Mouse (Mus musculus) neural tube, embryonic 14.5 days (tissue): Measurements from ENCODE around the gene Top3a. TPM values are rescaled to one million over a fixed set of nuclear protein-coding genes. Genes with fewer than 3 reads are reported as not detected.

Experiments
- ATAC-seq: fragments of 200-750 bp; cut with Nextera tagmentation; 2 replicates; pipeline ENCODE4 v1.8.0; 2017; ENCODE audit warnings: low read depth, mild to moderate bottlenecking, moderate TSS enrichment, moderate library complexity
- H3K27ac ChIP-seq: fragments of 300-500 bp; sonication (generic); 2 replicates; pipeline ENCODE4 v1.5.1; 2014; ENCODE audit warnings: low read depth, mild to moderate bottlenecking, control low read depth, low read length, moderate library complexity, mixed read lengths
- H3K27me3 ChIP-seq: fragments of 300-500 bp; sonication (generic); 2 replicates; pipeline ENCODE4 v1.6.1; 2014; ENCODE audit warnings: low read length; ENCODE audit not compliant: control insufficient read depth, insufficient read depth
- H3K36me3 ChIP-seq: fragments of 300-500 bp; sonication (generic); 2 replicates; pipeline ENCODE4 v1.6.1; 2014; ENCODE audit warnings: low read length, mixed read lengths; ENCODE audit not compliant: control insufficient read depth, insufficient read depth
- H3K4me1 ChIP-seq: fragments of 300-500 bp; sonication (generic); 2 replicates; pipeline ENCODE4 v1.6.1; 2014; ENCODE audit warnings: low read length; ENCODE audit not compliant: control insufficient read depth, insufficient read depth
- H3K4me2 ChIP-seq: fragments of 300-500 bp; sonication (generic); 2 replicates; pipeline ENCODE4 v1.6.1; 2014; ENCODE audit warnings: mild to moderate bottlenecking, low read depth, low read length, control low read depth
- H3K4me3 ChIP-seq: fragments of 300-500 bp; sonication (generic); 2 replicates; pipeline ENCODE4 v1.5.1; 2014; ENCODE audit warnings: low read depth, low read length, control low read depth, mixed read lengths
- H3K9ac ChIP-seq: fragments of 300-500 bp; sonication (generic); replicated peaks from 2 replicates; pipeline ENCODE4 v1.6.1; 2014; ENCODE audit warnings: low read depth, mild to moderate bottlenecking, control low read depth, low read length, mixed read lengths
- H3K9me3 ChIP-seq: fragments of 300-500 bp; sonication (generic); 2 replicates; pipeline ENCODE4 v1.6.1; 2016; ENCODE audit warnings: low read length; ENCODE audit not compliant: control insufficient read depth
- WGBS: fragments of 180-500 bp; shearing (Covaris S2); extraction: QIAGEN DNeasy Blood & Tissue Kit; methylation state at CpG from one replicate; pipeline ENCODE4 v1.1.7; 2014; 5-methylcytosine and 5-hydroxymethylcytosine counted together
- polyA plus RNA-seq: library from polyadenylated mRNA; unstranded; fragments of >200 nt; fragmentation: Nextera tagmentation; extraction: Ambion mirVana; gene quantifications from 2 replicates; pipeline ENCODE4 v1.2.1, GENCODE M21; 2014

Gene Top3a
- polyA plus RNA-seq, 1 experiment from 2014 or later: 6.5 TPM

DNA sequence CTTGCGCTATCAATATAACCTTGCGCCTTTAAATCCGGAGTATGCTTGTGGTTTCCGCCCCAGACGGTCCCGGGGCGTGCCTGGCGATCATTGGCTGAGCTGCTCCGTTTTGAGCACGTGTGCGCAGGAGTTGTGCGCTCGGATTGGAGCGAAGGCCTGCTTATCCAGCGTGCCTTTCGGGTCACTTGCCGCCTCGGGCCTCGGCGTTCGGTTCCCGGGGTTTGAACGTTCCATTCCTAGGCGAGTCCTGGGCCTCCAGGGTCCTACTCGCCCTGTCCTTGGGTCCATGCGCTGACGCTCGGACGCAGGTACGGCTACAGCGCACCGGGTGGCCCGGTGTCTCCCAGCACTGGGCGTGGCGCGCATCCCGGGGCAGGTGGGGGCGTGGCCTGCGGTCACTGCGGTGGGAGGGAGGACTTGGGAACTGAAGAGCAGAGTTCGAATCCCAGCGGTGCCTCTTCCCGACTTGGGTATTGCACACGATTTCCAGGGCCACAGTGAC, 48.9 kb downstream of the Top3a start, which contains the start of gene Mief2:
TSS of gene Mief2 (plus strand) at position 139 of the 502 bp plus-strand sequence.
- H3K4me1 ChIP-seq: peaks cover 13% of the 10 kb centered on the region
- peak; percentile 95 for ATAC-seq
- H3K9me3 ChIP-seq: no peaks in the 10 kb centered on the region
- peak within 1 kb of the TSS; percentile 87 for H3K9ac ChIP-seq
- H3K27ac ChIP-seq: peak within 1 kb of the TSS; percentile 81
- WGBS: under 1% methylated on average over 44 of the region's 44 CpGs
- peaks cover 33% of the 10 kb centered on the region for H3K36me3 ChIP-seq
- peak within 1 kb of the TSS; percentile 95 for H3K4me3 ChIP-seq
- H3K4me2 ChIP-seq: peak within 1 kb of the TSS; percentile 52
- H3K27me3 ChIP-seq: no peaks in the 10 kb centered on the region

- Histone ChIP-seq H3K4me1 (peaks cover 13% of the 10 kb centered on the region), H3K27me3 (no peaks in the 10 kb centered on the region), H3K9ac (peak overlapping the region; percentile 87), H3K4me2 (peak overlapping the region; percentile 52), H3K36me3 (peaks cover 34% of the 10 kb centered on the region), H3K27ac (peak overlapping the region; percentile 71), H3K4me3 (peak overlapping the region; percentile 95), H3K9me3 (no peaks in the 10 kb centered on the region)
- ATAC-seq: peak; percentile 13
- WGBS: 6% methylated on average over 12 of the region's 12 CpGs
Observed at GRCm38 (mm10) chr11:60727392-60728140, 49.6 kb downstream of the Top3a start.

DNA sequence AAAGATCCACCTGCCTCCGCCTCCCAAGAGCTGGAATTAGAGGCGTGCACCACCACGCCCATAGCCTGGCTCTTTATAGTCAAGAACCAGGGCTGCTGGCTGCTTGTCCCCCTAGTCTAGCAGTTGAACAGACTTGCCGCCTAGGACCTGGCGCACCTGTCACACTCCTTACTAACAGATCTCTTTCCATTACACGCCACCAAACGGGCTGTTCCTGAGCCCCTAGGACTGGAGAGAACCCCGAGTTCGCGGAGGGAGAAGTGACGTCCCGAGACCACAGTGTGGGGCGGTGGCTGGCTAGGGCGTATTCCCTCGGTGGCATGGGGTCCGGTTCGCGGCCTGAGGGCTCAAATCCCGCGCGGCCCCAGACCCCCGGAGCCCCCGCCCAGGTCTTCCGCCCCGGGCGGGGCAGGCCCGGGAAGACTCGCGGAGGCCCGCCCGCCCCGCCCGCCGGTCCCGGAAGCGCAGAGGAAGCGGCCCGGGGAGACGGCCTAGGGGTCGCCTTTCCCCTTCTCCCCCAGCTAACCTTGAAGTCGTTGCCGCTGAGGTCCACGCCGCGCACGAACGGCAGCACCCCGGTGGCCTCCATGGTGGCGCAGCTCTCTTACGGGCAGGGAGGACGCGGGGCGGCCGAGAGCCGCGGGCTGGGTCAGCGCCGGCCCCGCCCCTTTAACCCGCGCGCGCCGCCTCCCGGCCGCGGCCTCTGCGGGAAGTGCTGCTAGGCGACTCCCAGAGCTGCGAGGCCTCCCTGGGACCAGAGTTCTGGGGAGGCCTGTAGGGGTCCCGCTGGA, 50.4 kb downstream of the Top3a start, which contains the start of gene Flii:
TSS of gene Flii (minus strand) at position 663 of the 791 bp plus-strand sequence.
- Histone ChIP-seq H3K4me3 (peak within 1 kb of the TSS; percentile 95), H3K27me3 (no peaks in the 10 kb centered on the region), H3K36me3 (peaks cover 38% of the 10 kb centered on the region), H3K4me1 (peaks cover 13% of the 10 kb centered on the region), H3K9me3 (no peaks in the 10 kb centered on the region), H3K27ac (peak within 1 kb of the TSS; percentile 71), H3K4me2 (peak within 1 kb of the TSS; percentile 52), H3K9ac (peak within 1 kb of the TSS; percentile 87)
- under 1% methylated on average over 58 of the region's 71 CpGs for WGBS
- peak; percentile 71 for ATAC-seq

DNA sequence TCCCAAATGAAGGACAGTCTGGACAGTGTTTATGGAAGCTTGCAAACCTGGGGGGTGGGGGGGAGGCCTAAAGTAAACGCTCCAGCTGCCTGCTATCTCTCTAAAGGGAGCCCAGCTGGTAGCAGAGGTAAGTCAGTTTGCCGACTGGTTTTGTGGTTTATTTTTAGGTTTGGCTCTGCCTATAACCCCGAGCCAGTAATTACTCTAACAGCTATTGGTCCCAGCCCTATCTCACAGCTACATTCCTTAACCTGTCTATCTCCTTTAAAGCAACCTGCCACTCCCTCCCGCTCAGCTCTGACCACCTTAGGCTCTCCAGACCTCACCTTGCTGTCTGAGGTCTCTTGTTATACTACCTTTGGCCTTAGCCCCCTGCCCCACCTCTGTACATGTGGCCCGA, 57.9 kb downstream of the Top3a start:
- Histone ChIP-seq H3K9me3 (no peaks in the 10 kb centered on the region), H3K36me3 (peaks cover 84% of the 10 kb centered on the region), H3K27ac (no peak overlapping the region), H3K4me3 (no peak overlapping the region), H3K9ac (no peak overlapping the region), H3K4me2 (no peak overlapping the region), H3K27me3 (no peaks in the 10 kb centered on the region), H3K4me1 (no peaks in the 10 kb centered on the region)
- no peak for ATAC-seq
- 89% methylated on average over 5 of the region's 5 CpGs for WGBS

GRCm38 (mm10) chr11:60715833-60716232, 61.3 kb downstream of the Top3a start:
- 87% methylated on average over 5 of the region's 5 CpGs for WGBS
- H3K27me3 ChIP-seq: no peaks in the 10 kb centered on the region
- H3K27ac ChIP-seq: no peak overlapping the region
- no peaks in the 10 kb centered on the region for H3K4me1 ChIP-seq
- no peaks in the 10 kb centered on the region for H3K9me3 ChIP-seq
- no peak overlapping the region for H3K9ac ChIP-seq
- no peak overlapping the region for H3K4me2 ChIP-seq
- no peak overlapping the region for H3K4me3 ChIP-seq
- ATAC-seq: no peak
- H3K36me3 ChIP-seq: peaks cover 90% of the 10 kb centered on the region

DNA sequence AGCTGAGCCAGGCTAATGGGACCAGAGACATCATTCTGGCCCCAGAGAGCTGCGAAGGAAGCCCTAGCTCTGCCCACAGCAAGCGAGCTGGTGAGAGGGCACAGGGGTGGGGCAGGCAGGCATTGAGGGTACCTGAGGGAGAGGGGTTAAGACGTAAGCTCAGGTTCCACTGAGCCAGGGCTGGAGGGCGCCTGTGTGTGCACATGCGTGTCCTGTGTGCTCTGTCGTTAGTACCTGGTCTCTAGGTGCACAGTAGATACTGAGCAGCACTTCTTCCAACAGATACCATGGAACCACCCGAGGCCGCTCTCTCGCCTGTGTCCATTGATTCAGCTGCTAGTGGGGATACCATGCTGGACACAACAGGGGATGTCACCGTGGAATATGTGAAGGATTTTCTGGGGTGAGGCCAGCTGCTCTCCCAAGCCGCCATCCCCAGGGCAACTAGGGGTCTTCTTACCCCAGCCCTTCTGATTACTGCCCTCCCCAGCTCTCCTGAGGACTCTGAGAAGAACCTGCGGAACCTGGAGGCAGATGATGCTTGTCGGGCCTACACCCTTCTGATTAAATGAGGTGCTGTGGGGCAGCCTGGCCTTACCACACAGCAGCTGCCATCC, 64.4 kb downstream of the Top3a start:
- Histone ChIP-seq H3K4me3 (no peak overlapping the region), H3K27me3 (no peaks in the 10 kb centered on the region), H3K9ac (no peak overlapping the region), H3K27ac (no peak overlapping the region), H3K36me3 (peaks cover 95% of the 10 kb centered on the region), H3K4me1 (no peaks in the 10 kb centered on the region), H3K4me2 (no peak overlapping the region), H3K9me3 (no peaks in the 10 kb centered on the region)
- 92% methylated on average over 13 of the region's 13 CpGs for WGBS
- no peak for ATAC-seq

- Histone ChIP-seq H3K27ac (no peak overlapping the region), H3K9ac (no peak overlapping the region), H3K4me2 (no peak overlapping the region), H3K36me3 (peaks cover 96% of the 10 kb centered on the region), H3K4me3 (no peak overlapping the region), H3K27me3 (no peaks in the 10 kb centered on the region), H3K9me3 (no peaks in the 10 kb centered on the region), H3K4me1 (no peaks in the 10 kb centered on the region)
- no peak for ATAC-seq
- WGBS: 97% methylated on average over 18 of the region's 18 CpGs
Observed at GRCm38 (mm10) chr11:60712040-60712439, 65.1 kb downstream of the Top3a start.

DNA sequence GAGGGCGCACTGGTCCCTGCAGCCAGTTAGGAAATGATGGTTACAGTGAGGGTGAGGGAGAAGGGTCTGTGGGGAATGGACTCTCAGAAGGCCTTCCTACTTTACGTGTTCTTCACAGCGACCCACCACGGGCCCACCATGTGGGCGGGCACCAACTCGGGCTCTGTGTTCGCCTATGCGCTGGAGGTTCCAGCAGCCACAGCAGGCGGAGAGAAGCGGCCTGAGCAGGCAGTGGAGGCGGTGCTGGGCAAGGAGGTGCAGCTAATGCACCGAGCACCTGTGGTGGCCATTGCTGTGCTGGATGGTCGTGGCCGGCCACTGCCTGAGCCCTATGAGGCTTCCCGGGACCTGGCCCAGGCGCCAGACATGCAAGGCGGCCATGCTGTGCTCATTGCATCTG, 65.9 kb downstream of the Top3a start:
- 95% methylated on average over 17 of the region's 17 CpGs for WGBS
- peaks cover 96% of the 10 kb centered on the region for H3K36me3 ChIP-seq
- no peaks in the 10 kb centered on the region for H3K27me3 ChIP-seq
- H3K4me2 ChIP-seq: no peak overlapping the region
- no peak overlapping the region for H3K4me3 ChIP-seq
- no peaks in the 10 kb centered on the region for H3K4me1 ChIP-seq
- no peaks in the 10 kb centered on the region for H3K9me3 ChIP-seq
- no peak overlapping the region for H3K9ac ChIP-seq
- no peak for ATAC-seq
- no peak overlapping the region for H3K27ac ChIP-seq
